Mouse (Mus musculus): ENCODE measurements around the gene Htr5b. TPM values are rescaled to one million over a fixed set of nuclear protein-coding genes. Genes with fewer than 3 reads are reported as not detected.

Htr5b gene
- total and polyA plus RNA-seq, 3 experiments: 0.11 TPM; not detected in 2

DNA sequence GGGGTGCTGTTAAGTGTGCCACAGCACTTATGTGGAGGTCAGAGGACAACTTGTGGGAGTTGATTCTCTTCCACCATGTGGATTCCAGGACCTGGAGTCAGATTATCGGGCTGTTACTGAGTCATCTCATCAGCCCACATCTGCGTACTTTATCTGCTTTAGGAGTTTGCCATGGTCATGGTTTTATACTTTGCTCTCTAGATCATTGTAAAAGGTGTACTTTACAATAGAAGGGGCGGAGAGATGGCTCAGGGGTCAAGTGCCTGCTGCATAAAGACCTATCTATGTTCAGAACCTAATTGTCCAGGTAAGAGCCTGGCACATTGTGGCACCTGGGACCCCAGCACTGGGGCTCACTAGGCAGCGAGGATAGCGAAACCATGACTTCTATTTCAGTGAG, 48.9 kb downstream of the Htr5b start:
- TF ChIP-seq CTCF (IDR thresholded peaks at IDR 0.05; ENCODE audit: low read depth, low read length) (no peak), TAL1 (conservative IDR thresholded peaks at IDR 0.05; ENCODE audit: low read depth, low read length) (no peak), POLR2AphosphoS5 (IDR thresholded peaks at IDR 0.05; ENCODE audit: insufficient replicate concordance, low read depth, low read length) (no peak), GATA1 (IDR thresholded peaks at IDR 0.05; ENCODE audit: borderline replicate concordance, low read length) (no peak), GATA2 (IDR thresholded peaks at IDR 0.05; ENCODE audit: borderline replicate concordance, low read depth, low read length) (no peak)
- no peak for DNase-seq (ENCODE audit: low spot score)
- H3K4me1 ChIP-seq (ENCODE audit: insufficient read depth, low read depth, low read length): no peaks in the 10 kb centered on the region
- H3K36me3 ChIP-seq (replicated peaks): peaks cover 87% of the 10 kb centered on the region
- H3K9me3 ChIP-seq (replicated peaks): no peaks in the 10 kb centered on the region
- no peak overlapping the region for H3K4me3 ChIP-seq (ENCODE audit: low read depth, low read length)
- H3K27me3 ChIP-seq (ENCODE audit: insufficient read depth, low read length): no peaks in the 10 kb centered on the region
- ATAC-seq (ENCODE audit: extremely low read depth, insufficient number of reproducible peaks, low FRiP score, poor library complexity, severe bottlenecking): no peak

DNA sequence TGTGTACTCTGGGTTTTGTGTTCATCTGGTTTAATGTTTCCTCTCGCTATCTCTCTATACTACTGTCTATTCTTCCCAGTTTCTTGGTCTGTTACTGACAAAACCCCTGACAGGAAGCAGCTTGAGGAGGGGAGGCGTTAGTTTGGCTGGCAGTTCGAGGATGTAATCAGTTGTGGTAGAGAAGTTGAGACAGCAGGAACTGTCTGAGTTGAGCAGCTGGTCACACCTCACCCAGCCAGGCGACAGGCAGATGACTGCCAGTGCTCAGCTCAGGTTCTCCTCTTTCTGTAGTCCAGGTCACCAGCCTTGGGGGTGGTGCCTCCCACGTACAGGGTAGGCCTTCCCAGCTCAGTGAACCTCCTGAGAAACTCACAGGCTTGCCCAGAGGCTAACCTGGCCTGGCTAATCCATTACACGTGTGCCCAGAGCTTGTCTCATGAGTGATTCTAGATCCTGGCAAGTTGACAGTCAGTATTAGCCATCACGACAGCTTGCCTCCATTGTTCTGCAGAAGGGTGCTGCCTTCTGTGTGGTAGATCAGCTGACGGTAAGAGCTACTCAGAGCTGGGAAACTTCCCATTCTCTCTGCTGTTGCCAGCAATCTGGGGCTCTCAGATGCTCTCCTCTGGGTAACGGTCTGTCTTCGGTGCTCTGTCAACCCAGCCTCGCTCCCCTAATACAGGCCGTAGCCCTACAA, 49.8 kb downstream of the Htr5b start:
- no peaks in the 10 kb centered on the region for H3K9me3 ChIP-seq (replicated peaks)
- H3K27me3 ChIP-seq (ENCODE audit: insufficient read depth, low read length): no peaks in the 10 kb centered on the region
- peaks cover 96% of the 10 kb centered on the region for H3K36me3 ChIP-seq (replicated peaks)
- ATAC-seq (ENCODE audit: extremely low read depth, insufficient number of reproducible peaks, low FRiP score, poor library complexity, severe bottlenecking): no peak
- TF ChIP-seq GATA1 (IDR thresholded peaks at IDR 0.05; ENCODE audit: borderline replicate concordance, low read length) (no peak), GATA2 (IDR thresholded peaks at IDR 0.05; ENCODE audit: borderline replicate concordance, low read depth, low read length) (no peak), CTCF (IDR thresholded peaks at IDR 0.05; ENCODE audit: low read depth, low read length) (no peak), TAL1 (conservative IDR thresholded peaks at IDR 0.05; ENCODE audit: low read depth, low read length) (no peak), POLR2AphosphoS5 (IDR thresholded peaks at IDR 0.05; ENCODE audit: insufficient replicate concordance, low read depth, low read length) (no peak)
- H3K4me1 ChIP-seq (ENCODE audit: insufficient read depth, low read depth, low read length): no peaks in the 10 kb centered on the region
- no peak overlapping the region for H3K4me3 ChIP-seq (ENCODE audit: low read depth, low read length)
- no peak for DNase-seq (ENCODE audit: low spot score)

DNA sequence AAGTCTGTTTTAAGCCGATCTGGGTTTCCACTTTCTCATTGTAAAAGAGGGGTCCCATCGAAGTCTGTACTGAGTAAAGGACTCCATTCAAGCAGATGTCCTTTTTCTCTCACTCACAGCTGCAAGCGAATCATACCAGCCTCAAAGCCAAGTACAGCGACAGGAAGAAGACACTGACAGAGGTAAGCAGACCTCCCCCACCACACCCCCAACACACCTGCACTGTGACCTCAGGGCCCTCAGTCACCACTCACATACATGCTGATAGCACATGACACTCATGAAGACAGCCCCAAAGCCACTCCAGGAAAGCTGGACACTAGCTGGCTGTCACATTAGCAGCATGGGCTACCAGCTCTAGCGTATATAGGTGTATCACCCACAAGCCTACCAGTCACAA, 50.5 kb downstream of the Htr5b start:
- DNase-seq (ENCODE audit: low spot score): no peak
- TF ChIP-seq CTCF (IDR thresholded peaks at IDR 0.05; ENCODE audit: low read depth, low read length) (no peak), GATA1 (IDR thresholded peaks at IDR 0.05; ENCODE audit: borderline replicate concordance, low read length) (no peak), TAL1 (conservative IDR thresholded peaks at IDR 0.05; ENCODE audit: low read depth, low read length) (no peak), GATA2 (IDR thresholded peaks at IDR 0.05; ENCODE audit: borderline replicate concordance, low read depth, low read length) (no peak), POLR2AphosphoS5 (IDR thresholded peaks at IDR 0.05; ENCODE audit: insufficient replicate concordance, low read depth, low read length) (no peak)
- H3K27me3 ChIP-seq (ENCODE audit: insufficient read depth, low read length): no peaks in the 10 kb centered on the region
- peaks cover 92% of the 10 kb centered on the region for H3K36me3 ChIP-seq (replicated peaks)
- no peaks in the 10 kb centered on the region for H3K4me1 ChIP-seq (ENCODE audit: insufficient read depth, low read depth, low read length)
- H3K4me3 ChIP-seq (ENCODE audit: low read depth, low read length): no peak overlapping the region
- ATAC-seq (ENCODE audit: extremely low read depth, insufficient number of reproducible peaks, low FRiP score, poor library complexity, severe bottlenecking): no peak
- no peaks in the 10 kb centered on the region for H3K9me3 ChIP-seq (replicated peaks)

DNA sequence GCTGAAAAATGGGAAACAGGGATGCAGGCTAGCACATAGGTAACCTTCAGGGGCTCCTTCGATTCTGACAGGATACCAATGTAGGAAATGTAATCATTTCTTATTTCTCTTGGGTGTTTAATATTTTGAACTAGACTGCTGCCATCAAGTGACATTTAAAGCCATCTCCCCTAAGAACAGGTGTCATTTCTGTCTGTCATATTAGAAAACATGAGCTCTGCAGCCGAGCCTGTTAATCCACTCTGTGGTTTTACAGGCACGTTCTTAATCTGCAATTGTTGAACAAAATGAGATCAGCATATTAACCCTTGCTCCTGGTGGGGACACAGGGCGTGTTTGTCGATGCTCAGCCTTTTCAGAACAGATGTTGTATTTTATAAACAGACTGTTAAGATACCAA, 56.8 kb downstream of the Htr5b start:
- DNase-seq (ENCODE audit: low spot score) (no peak), ATAC-seq (ENCODE audit: extremely low read depth, insufficient number of reproducible peaks, low FRiP score, poor library complexity, severe bottlenecking) (no peak)
- peaks cover 89% of the 10 kb centered on the region for H3K36me3 ChIP-seq (replicated peaks)
- no peaks in the 10 kb centered on the region for H3K4me1 ChIP-seq (ENCODE audit: insufficient read depth, low read depth, low read length)
- H3K27me3 ChIP-seq (ENCODE audit: insufficient read depth, low read length): no peaks in the 10 kb centered on the region
- H3K4me3 ChIP-seq (ENCODE audit: low read depth, low read length): no peak overlapping the region
- no peaks in the 10 kb centered on the region for H3K9me3 ChIP-seq (replicated peaks)
- no peak for TF ChIP-seq CTCF (IDR thresholded peaks at IDR 0.05; ENCODE audit: low read depth, low read length)
- no peak for TF ChIP-seq GATA2 (IDR thresholded peaks at IDR 0.05; ENCODE audit: borderline replicate concordance, low read depth, low read length)
- no peak for TF ChIP-seq GATA1 (IDR thresholded peaks at IDR 0.05; ENCODE audit: borderline replicate concordance, low read length)
- no peak for TF ChIP-seq POLR2AphosphoS5 (IDR thresholded peaks at IDR 0.05; ENCODE audit: insufficient replicate concordance, low read depth, low read length)
- TF ChIP-seq TAL1 (conservative IDR thresholded peaks at IDR 0.05; ENCODE audit: low read depth, low read length): no peak

DNA sequence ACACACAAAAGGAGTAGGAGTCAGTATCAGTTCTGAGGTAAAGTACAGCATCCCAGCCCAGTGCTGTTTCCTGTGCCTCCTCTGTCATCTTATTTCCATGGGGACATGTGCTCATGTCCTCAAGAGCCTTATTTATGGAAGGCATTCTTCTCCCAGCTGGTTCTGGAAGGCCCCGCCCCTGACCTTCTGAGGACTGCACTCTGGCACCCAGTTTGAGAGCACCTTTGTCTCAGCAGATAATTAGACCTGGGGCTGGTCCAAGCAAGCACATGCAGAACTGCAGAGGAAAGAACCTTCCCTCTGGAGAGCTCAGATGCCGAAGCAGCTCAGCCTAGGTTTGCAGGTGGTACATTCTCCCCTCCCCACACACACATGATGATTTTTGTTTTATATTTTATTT, 60.0 kb downstream of the Htr5b start:
- Histone ChIP-seq H3K4me1 (ENCODE audit: insufficient read depth, low read depth, low read length) (no peaks in the 10 kb centered on the region), H3K4me3 (ENCODE audit: low read depth, low read length) (no peak overlapping the region), H3K27me3 (ENCODE audit: insufficient read depth, low read length) (no peaks in the 10 kb centered on the region), H3K9me3 (replicated peaks) (no peaks in the 10 kb centered on the region), H3K36me3 (replicated peaks) (peaks cover 93% of the 10 kb centered on the region)
- DNase-seq (ENCODE audit: low spot score) (no peak), ATAC-seq (ENCODE audit: extremely low read depth, insufficient number of reproducible peaks, low FRiP score, poor library complexity, severe bottlenecking) (no peak)
- no peak for TF ChIP-seq TAL1 (conservative IDR thresholded peaks at IDR 0.05; ENCODE audit: low read depth, low read length)
- no peak for TF ChIP-seq GATA2 (IDR thresholded peaks at IDR 0.05; ENCODE audit: borderline replicate concordance, low read depth, low read length)

DNA sequence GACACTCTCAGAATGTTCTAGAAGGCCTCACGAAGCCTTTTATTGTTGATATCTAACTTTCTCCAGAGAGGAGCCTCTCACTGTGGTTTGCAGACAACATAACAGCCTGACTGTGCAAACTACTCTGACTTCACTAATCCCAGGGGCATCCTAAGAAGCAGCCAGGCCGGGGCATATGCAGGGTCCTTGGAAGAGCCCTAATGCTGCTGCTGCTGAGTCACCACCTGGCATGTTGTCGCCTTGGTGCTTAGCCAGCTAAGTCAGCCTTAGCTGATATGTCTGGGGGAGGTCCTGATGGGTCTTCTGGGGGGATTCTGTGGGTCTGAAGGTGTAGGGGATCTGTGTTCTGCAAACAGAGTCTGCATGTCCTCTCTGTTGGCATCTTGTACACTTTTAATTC, 62.0 kb downstream of the Htr5b start:
- Histone ChIP-seq H3K36me3 (replicated peaks) (peaks cover 99% of the 10 kb centered on the region), H3K9me3 (replicated peaks) (no peaks in the 10 kb centered on the region), H3K4me3 (ENCODE audit: low read depth, low read length) (no peak overlapping the region), H3K4me1 (ENCODE audit: insufficient read depth, low read depth, low read length) (no peaks in the 10 kb centered on the region), H3K27me3 (ENCODE audit: insufficient read depth, low read length) (no peaks in the 10 kb centered on the region)
- TF ChIP-seq TAL1 (conservative IDR thresholded peaks at IDR 0.05; ENCODE audit: low read depth, low read length) (no peak), GATA1 (IDR thresholded peaks at IDR 0.05; ENCODE audit: borderline replicate concordance, low read length) (no peak), CTCF (IDR thresholded peaks at IDR 0.05; ENCODE audit: low read depth, low read length) (no peak)
- ATAC-seq (ENCODE audit: extremely low read depth, insufficient number of reproducible peaks, low FRiP score, poor library complexity, severe bottlenecking) (no peak), DNase-seq (ENCODE audit: low spot score) (no peak)
